Mouse (Mus musculus) gastrocnemius, postnatal 10 days (tissue): ENCODE results near the gene Hcfc1r1. TPM values are rescaled to one million over a fixed set of nuclear protein-coding genes. Genes with fewer than 3 reads are reported as not detected.

ENCODE experiments used
- DNase-seq: peaks from one replicate; pipeline ENCODE4 v3.0.0; 2021; ENCODE audit warnings: mixed read lengths
- total RNA-seq, 2 experiments: library from RNA; stranded (reverse); gene quantifications; 2 replicates each; pipeline ENCODE4 v1.2.3; 2021

The Hcfc1r1 gene
- total RNA-seq, 2 experiments from 2014 or later: 273 to 283 TPM

DNA sequence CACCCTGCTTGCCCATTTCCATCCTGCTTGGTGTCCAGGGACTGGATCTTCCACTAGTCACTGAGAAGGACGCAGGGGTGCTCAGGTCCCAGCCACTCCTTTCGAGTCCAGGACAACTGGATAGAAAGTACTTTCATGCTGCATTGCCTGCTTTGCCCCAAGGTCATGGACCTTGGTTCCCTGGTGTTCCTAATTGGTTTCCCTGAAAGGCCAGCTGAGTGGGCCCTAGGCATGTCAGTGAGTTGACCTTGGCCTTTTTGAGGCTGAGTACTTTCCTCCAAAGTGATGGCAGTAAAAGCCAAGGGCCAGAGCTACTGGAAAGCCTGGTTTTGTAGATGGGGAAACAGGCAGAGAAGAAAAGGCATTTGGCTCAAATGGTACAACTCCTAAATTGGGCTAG is 48.5 kb downstream of the Hcfc1r1 start:
- no peak for DNase-seq

DNA sequence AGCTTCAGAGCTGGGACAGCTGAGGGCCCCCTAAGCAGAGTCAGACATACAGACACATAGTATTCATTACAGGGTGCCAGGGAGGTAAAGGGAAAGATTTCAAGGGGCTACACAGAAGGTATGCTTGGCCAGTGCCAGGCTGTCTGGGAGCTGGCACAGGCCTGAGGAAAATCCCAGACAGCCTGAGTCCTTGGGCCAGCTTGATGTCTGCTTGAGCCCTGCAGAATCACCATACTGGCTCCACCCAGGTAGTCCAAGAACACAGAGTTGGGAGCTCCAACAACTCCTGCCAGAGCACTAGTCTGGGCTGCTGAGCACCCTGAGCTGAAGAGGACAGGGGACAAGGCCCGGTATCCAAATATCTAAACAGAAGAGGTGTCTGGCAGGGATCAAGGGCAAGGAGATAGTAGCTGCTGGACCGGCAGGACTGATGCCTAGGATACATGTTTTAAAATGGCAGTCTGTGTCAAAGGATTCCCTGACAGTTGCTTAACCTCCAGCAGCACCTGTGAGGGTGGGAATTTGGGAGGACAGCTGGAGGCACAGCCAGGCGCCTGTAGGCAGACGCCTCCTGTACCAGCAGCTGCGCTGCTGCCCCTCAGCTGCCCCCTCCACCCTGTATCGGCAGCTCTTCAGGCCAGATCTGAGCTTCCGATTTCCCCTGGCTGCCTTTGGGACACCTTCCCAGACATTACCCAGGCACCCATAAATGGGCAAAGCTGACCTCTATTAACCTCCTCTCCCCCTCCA is 49.2 kb downstream of the Hcfc1r1 start, which contains the start of gene 1520401A03Rik:
TSS of gene 1520401A03Rik (minus strand) at position 408 of the 750 bp plus-strand sequence.
- no peak for DNase-seq

Other genes starting within 250 kb of the Hcfc1r1 start
- not detected for gene Vmn2r117, start 193.9 kb upstream of the Hcfc1r1 start, total RNA-seq
- gene Zfp213, start 109.4 kb upstream of the Hcfc1r1 start, total RNA-seq: 1 to 10 TPM; 3.3 to 4.1 TPM
- 1 to 10 TPM; 6.6 to 7.0 TPM for gene Zfp13, start 74.1 kb upstream of the Hcfc1r1 start, total RNA-seq
- gene Zscan10, start 72.7 kb upstream of the Hcfc1r1 start, total RNA-seq: not detected
- under 1 TPM; 0.35 to 0.43 TPM for gene Mmp25, start 28.3 kb upstream of the Hcfc1r1 start, total RNA-seq
- not detected for gene Bicdl2, start 13.1 kb upstream of the Hcfc1r1 start, total RNA-seq
- gene Thoc6, start 286 bp downstream of the Hcfc1r1 start, total RNA-seq: 10 to 100 TPM; 17.7 to 21.2 TPM
- 10 to 100 TPM; 33.4 to 51.3 TPM for gene Tnfrsf12a, start 3.9 kb downstream of the Hcfc1r1 start, total RNA-seq
- not detected for gene Cldn6, start 5.7 kb downstream of the Hcfc1r1 start, total RNA-seq
- under 1 TPM; 0.54 to 0.70 TPM for gene Cldn9, start 10.4 kb downstream of the Hcfc1r1 start, total RNA-seq
- gene 1520401A03Rik, start 49.2 kb downstream of the Hcfc1r1 start, total RNA-seq: under 1 TPM; 0.12 to 0.23 TPM
- 1 to 10 TPM; 4.7 to 5.6 TPM for gene Pkmyt1, start 52.7 kb downstream of the Hcfc1r1 start, total RNA-seq
- 1 to 10 TPM; 7.6 to 9.4 TPM for gene Paqr4, start 67.3 kb downstream of the Hcfc1r1 start, total RNA-seq
- gene Kremen2, start 72.2 kb downstream of the Hcfc1r1 start, total RNA-seq: not detected
- gene Flywch1, start 98.0 kb downstream of the Hcfc1r1 start, total RNA-seq: 10 to 100 TPM; 39.0 to 39.5 TPM
- gene Flywch2, start 112.5 kb downstream of the Hcfc1r1 start, total RNA-seq: 1 to 10 TPM; 3.4 to 3.8 TPM
- 100 to 1,000 TPM; 177 to 255 TPM for gene Srrm2, start 116.9 kb downstream of the Hcfc1r1 start, total RNA-seq
- gene Elob, start 155.5 kb downstream of the Hcfc1r1 start, total RNA-seq: 100 to 1,000 TPM; 364 to 374 TPM
- not detected for gene Prss33, start 162.5 kb downstream of the Hcfc1r1 start, total RNA-seq
- not detected for gene Prss32, start 170.3 kb downstream of the Hcfc1r1 start, total RNA-seq
- gene Prss41, start 170.6 kb downstream of the Hcfc1r1 start, total RNA-seq: not detected
- gene Prss21, start 194.5 kb downstream of the Hcfc1r1 start, total RNA-seq: not detected
- gene Dcpp1, start 207.3 kb downstream of the Hcfc1r1 start, total RNA-seq: not detected
- not detected for gene Dcpp2, start 207.3 kb downstream of the Hcfc1r1 start, total RNA-seq
- gene Dcpp3, start 243.9 kb downstream of the Hcfc1r1 start, total RNA-seq: not detected